Mouse (Mus musculus): ENCODE results near the gene Arsa. TPM values are rescaled to one million over a fixed set of nuclear protein-coding genes. Genes with fewer than 3 reads are reported as not detected.
A peak's percentile ranks its signal among the peaks of the same experiment; 100 is the strongest.
"Not testable (repeated sequence)": the region's sequence is repeated elsewhere in the genome, so short reads cannot be mapped to it uniquely, and the experiment has no call there.

Arsa gene
- polyA plus RNA-seq, 1 experiment from 2014 or later = 22.1 TPM

DNA sequence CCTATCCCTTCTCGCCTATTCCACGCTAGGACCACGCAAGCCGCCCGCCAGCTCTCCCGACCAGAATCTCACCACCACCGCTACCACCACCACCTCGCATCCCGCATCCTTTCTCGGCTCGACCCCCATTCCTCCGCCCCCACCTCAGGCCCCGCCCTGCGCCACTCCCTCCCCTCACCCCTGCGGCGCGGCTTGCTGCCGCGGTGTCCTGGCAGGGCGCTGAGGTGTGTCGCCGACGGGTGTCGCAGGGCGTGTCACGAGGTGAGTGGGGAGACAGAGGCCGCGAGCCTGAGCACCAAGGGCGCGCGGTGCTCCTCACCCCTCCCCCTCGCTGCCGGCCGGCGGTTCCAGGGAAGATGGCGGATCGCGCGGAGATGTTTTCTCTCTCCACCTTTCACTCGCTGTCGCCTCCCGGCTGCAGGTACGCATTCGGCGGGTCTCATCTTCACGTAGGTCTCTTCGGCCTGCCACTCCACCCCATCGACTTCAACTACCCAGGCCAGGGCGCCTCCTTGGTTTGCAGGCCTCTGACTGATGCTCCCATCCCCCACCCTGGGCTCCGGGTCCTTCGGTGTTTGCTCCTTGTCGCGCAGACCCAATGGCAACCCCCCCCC, 23.3 kb downstream of the Arsa start, which contains the start of gene Mapk8ip2:
TSS of gene Mapk8ip2 (plus strand) at position 49 of the 614 bp plus-strand sequence.
- ATAC-seq (ENCODE audit: low read depth) = no peak
- H3K4me3 ChIP-seq (ENCODE audit: low read length) = peak within 1 kb of the TSS; percentile 40
- H3K27ac ChIP-seq (ENCODE audit: low read length) = no peak within 1 kb of the TSS
- peaks cover 19% of the 10 kb centered on the region for H3K27me3 ChIP-seq (ENCODE audit: control insufficient read depth, insufficient read depth, low read depth, low read length)
- no peaks in the 10 kb centered on the region for H3K9me3 ChIP-seq (ENCODE audit: control insufficient read depth, low read length)
- peak within 1 kb of the TSS; percentile 73 for H3K4me2 ChIP-seq (ENCODE audit: low read depth, low read length)
- WGBS = under 1% methylated on average over 53 of the region's 53 CpGs
- H3K36me3 ChIP-seq (ENCODE audit: control insufficient read depth, insufficient read depth, low read length) = no peaks in the 10 kb centered on the region
- H3K4me1 ChIP-seq (replicated peaks; ENCODE audit: control insufficient read depth, insufficient read depth, low read length) = peaks cover 7% of the 10 kb centered on the region; the same call in 1 of the 2 replicates
- H3K9ac ChIP-seq (ENCODE audit: low read length) = no peak within 1 kb of the TSS

- WGBS = 5% methylated on average over 24 of the region's 24 CpGs
- peak overlapping the region; percentile 40; the same call in 1 of the 2 replicates for H3K4me3 ChIP-seq (ENCODE audit: low read length)
These were observed 24.0 kb downstream of the Arsa start for GRCm38 (mm10) chr15:89452906-89453864.

GRCm38 (mm10) chr15:89442486-89443070, 34.6 kb downstream of the Arsa start:
- no peak for ATAC-seq (ENCODE audit: low read depth)
- Histone ChIP-seq H3K4me3 (ENCODE audit: low read length) (no peak overlapping the region), H3K27me3 (ENCODE audit: control insufficient read depth, insufficient read depth, low read depth, low read length) (no peaks in the 10 kb centered on the region)

More at GRCm38 (mm10) chr15:89452906-89453864, 24.0 kb downstream of the Arsa start:
- Histone ChIP-seq H3K4me2 (ENCODE audit: low read depth, low read length) (peak overlapping the region; percentile 73), H3K27ac (ENCODE audit: low read length) (no peak overlapping the region), H3K36me3 (ENCODE audit: control insufficient read depth, insufficient read depth, low read length) (no peaks in the 10 kb centered on the region), H3K27me3 (ENCODE audit: control insufficient read depth, insufficient read depth, low read depth, low read length) (peaks cover 19% of the 10 kb centered on the region), H3K9me3 (ENCODE audit: control insufficient read depth, low read length) (no peaks in the 10 kb centered on the region), H3K4me1 (replicated peaks; ENCODE audit: control insufficient read depth, insufficient read depth, low read length) (peaks cover 7% of the 10 kb centered on the region; the same call in 1 of the 2 replicates), H3K9ac (ENCODE audit: low read length) (no peak overlapping the region)
- peak; percentile 74; the same call in 1 of the 2 replicates for ATAC-seq (ENCODE audit: low read depth)

GRCm38 (mm10) chr15:89435878-89436277, 41.3 kb downstream of the Arsa start:
- Histone ChIP-seq H3K9ac (ENCODE audit: low read length) (no peak overlapping the region), H3K27ac (ENCODE audit: low read length) (no peak overlapping the region), H3K27me3 (ENCODE audit: control insufficient read depth, insufficient read depth, low read depth, low read length) (no peaks in the 10 kb centered on the region), H3K36me3 (ENCODE audit: control insufficient read depth, insufficient read depth, low read length) (no peaks in the 10 kb centered on the region), H3K4me1 (replicated peaks; ENCODE audit: control insufficient read depth, insufficient read depth, low read length) (no peaks in the 10 kb centered on the region), H3K4me2 (ENCODE audit: low read depth, low read length) (no peak overlapping the region), H3K9me3 (ENCODE audit: control insufficient read depth, low read length) (no peaks in the 10 kb centered on the region), H3K4me3 (ENCODE audit: low read length) (no peak overlapping the region)
- ATAC-seq (ENCODE audit: low read depth) = no peak
- 76% methylated on average over 5 of the region's 5 CpGs for WGBS

More at GRCm38 (mm10) chr15:89442486-89443070, 34.6 kb downstream of the Arsa start:
- no peaks in the 10 kb centered on the region for H3K36me3 ChIP-seq (ENCODE audit: control insufficient read depth, insufficient read depth, low read length)
- WGBS = 30% methylated on average over 8 of the region's 8 CpGs
- H3K4me1 ChIP-seq (replicated peaks; ENCODE audit: control insufficient read depth, insufficient read depth, low read length) = no peaks in the 10 kb centered on the region
- no peak overlapping the region for H3K4me2 ChIP-seq (ENCODE audit: low read depth, low read length)
- H3K9ac ChIP-seq (ENCODE audit: low read length) = no peak overlapping the region
- H3K27ac ChIP-seq (ENCODE audit: low read length) = no peak overlapping the region
- H3K9me3 ChIP-seq (ENCODE audit: control insufficient read depth, low read length) = no peaks in the 10 kb centered on the region

GRCm38 (mm10) chr15:89434136-89434535, 43.1 kb downstream of the Arsa start:
- Histone ChIP-seq H3K27ac (ENCODE audit: low read length) (no peak overlapping the region), H3K9me3 (ENCODE audit: control insufficient read depth, low read length) (no peaks in the 10 kb centered on the region), H3K4me3 (ENCODE audit: low read length) (no peak overlapping the region), H3K27me3 (ENCODE audit: control insufficient read depth, insufficient read depth, low read depth, low read length) (no peaks in the 10 kb centered on the region), H3K4me2 (ENCODE audit: low read depth, low read length) (no peak overlapping the region), H3K36me3 (ENCODE audit: control insufficient read depth, insufficient read depth, low read length) (no peaks in the 10 kb centered on the region), H3K9ac (ENCODE audit: low read length) (no peak overlapping the region), H3K4me1 (replicated peaks; ENCODE audit: control insufficient read depth, insufficient read depth, low read length) (0 out of 2 replicates have a peak, but pooled peaks cover 4% of the 10 kb centered on the region)
- no peak for ATAC-seq (ENCODE audit: low read depth)
- 83% methylated on average over 3 of the region's 3 CpGs for WGBS

DNA sequence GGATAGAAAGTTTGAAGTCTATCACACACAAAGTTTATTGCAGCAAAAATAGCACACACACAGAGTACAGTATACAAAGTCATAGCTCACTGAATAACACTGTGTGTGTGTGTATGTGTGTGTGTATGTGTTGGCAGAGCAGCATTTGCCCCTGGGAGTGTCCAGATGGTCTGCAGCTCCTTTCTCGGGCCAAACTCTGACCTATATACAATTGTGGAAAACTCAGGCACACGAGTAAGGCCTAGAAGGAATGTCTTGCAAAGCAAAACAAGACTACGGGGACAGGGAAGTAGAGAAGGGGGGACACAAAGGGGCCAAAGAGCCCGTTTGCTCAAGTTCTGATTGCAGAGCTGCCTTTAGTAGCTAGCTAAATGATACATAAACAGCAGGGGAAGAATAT, 44.3 kb downstream of the Arsa start:
- H3K27me3 ChIP-seq (ENCODE audit: control insufficient read depth, insufficient read depth, low read depth, low read length) = no peaks in the 10 kb centered on the region
- no peak overlapping the region for H3K4me3 ChIP-seq (ENCODE audit: low read length)
- H3K4me2 ChIP-seq (ENCODE audit: low read depth, low read length) = no peak overlapping the region
- H3K36me3 ChIP-seq (ENCODE audit: control insufficient read depth, insufficient read depth, low read length) = no peaks in the 10 kb centered on the region
- no peak for ATAC-seq (ENCODE audit: low read depth)
- WGBS = 68% methylated on average over 4 of the region's 4 CpGs
- H3K9me3 ChIP-seq (ENCODE audit: control insufficient read depth, low read length) = no peaks in the 10 kb centered on the region
- no peak overlapping the region for H3K9ac ChIP-seq (ENCODE audit: low read length)
- H3K27ac ChIP-seq (ENCODE audit: low read length) = no peak overlapping the region
- H3K4me1 ChIP-seq (replicated peaks; ENCODE audit: control insufficient read depth, insufficient read depth, low read length) = peaks cover 8% of the 10 kb centered on the region; the same call in 1 of the 2 replicates

DNA sequence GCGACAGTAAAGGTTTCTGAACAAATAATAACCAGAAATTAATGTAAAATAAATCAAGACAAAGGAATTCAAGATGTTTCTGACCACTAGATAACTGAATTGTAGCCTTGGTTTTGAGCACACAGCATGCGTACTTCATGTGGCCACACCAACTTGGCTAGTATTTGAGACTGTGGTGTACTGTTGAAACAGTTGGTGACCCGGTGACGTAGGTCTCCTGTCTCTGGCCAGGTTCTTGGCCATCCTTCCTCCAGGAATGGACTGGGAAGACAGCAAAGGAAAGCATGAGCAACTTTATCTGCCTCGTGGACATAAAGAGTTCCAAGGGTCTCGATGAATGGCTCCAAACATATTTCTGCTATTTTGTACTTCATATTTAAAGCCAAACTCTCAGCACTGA, 45.4 kb downstream of the Arsa start:
- no peaks in the 10 kb centered on the region for H3K27me3 ChIP-seq (ENCODE audit: control insufficient read depth, insufficient read depth, low read depth, low read length)
- H3K4me2 ChIP-seq (ENCODE audit: low read depth, low read length) = no peak overlapping the region
- H3K9ac ChIP-seq (ENCODE audit: low read length) = no peak overlapping the region
- WGBS = 88% methylated on average over 6 of the region's 6 CpGs
- peaks cover 8% of the 10 kb centered on the region; the same call in 1 of the 2 replicates for H3K4me1 ChIP-seq (replicated peaks; ENCODE audit: control insufficient read depth, insufficient read depth, low read length)
- H3K4me3 ChIP-seq (ENCODE audit: low read length) = no peak overlapping the region
- no peak overlapping the region for H3K27ac ChIP-seq (ENCODE audit: low read length)
- no peaks in the 10 kb centered on the region for H3K9me3 ChIP-seq (ENCODE audit: control insufficient read depth, low read length)
- ATAC-seq (ENCODE audit: low read depth) = no peak
- peaks cover 2% of the 10 kb centered on the region; the same call in 1 of the 2 replicates for H3K36me3 ChIP-seq (ENCODE audit: control insufficient read depth, insufficient read depth, low read length)

- Histone ChIP-seq H3K36me3 (ENCODE audit: control insufficient read depth, insufficient read depth, low read length) (peaks cover 4% of the 10 kb centered on the region), H3K27me3 (ENCODE audit: control insufficient read depth, insufficient read depth, low read depth, low read length) (no peaks in the 10 kb centered on the region), H3K9me3 (ENCODE audit: control insufficient read depth, low read length) (no peaks in the 10 kb centered on the region), H3K27ac (ENCODE audit: low read length) (no peak overlapping the region), H3K4me2 (ENCODE audit: low read depth, low read length) (no peak overlapping the region), H3K4me1 (replicated peaks; ENCODE audit: control insufficient read depth, insufficient read depth, low read length) (peaks cover 8% of the 10 kb centered on the region; the same call in 1 of the 2 replicates), H3K4me3 (ENCODE audit: low read length) (no peak overlapping the region), H3K9ac (ENCODE audit: low read length) (no peak overlapping the region)
- 83% methylated on average over 3 of the region's 3 CpGs for WGBS
- no peak for ATAC-seq (ENCODE audit: low read depth)
These were observed 46.0 kb downstream of the Arsa start for GRCm38 (mm10) chr15:89431271-89431670.

DNA sequence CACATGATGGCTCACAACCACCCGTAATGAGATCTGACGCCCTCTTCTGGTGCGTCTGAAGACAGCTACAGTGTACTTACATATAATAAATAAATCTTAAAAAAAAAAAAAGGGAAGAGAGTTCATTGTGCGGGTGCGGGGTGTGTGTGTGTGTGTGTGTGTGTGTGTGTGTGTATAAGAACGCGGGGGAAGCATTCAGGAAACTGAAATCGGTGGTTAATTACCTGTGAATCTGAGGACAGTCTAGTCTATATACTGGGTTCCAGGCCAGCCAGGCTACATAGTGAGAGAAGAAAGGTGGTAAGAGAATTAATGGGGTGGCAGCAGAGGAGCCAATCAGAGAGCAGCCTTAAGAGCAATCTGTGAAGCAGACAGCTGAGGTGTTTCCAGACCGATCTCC, 46.5 kb downstream of the Arsa start:
- H3K9me3 ChIP-seq (ENCODE audit: control insufficient read depth, low read length); H3K4me1 ChIP-seq (replicated peaks; ENCODE audit: control insufficient read depth, insufficient read depth, low read length); H3K4me2 ChIP-seq (ENCODE audit: low read depth, low read length); ATAC-seq (ENCODE audit: low read depth); H3K27me3 ChIP-seq (ENCODE audit: control insufficient read depth, insufficient read depth, low read depth, low read length); H3K9ac ChIP-seq (ENCODE audit: low read length); H3K36me3 ChIP-seq (ENCODE audit: control insufficient read depth, insufficient read depth, low read length); H3K27ac ChIP-seq (ENCODE audit: low read length); H3K4me3 ChIP-seq (ENCODE audit: low read length): not testable (repeated sequence)
- 68% methylated on average over 9 of the region's 9 CpGs for WGBS
